15 mouse cellular contexts compared by ENCODE assay signal in genomic region chr7:27277191-27277590, GRCm38 (mm10). TPM values are rescaled to one million over a fixed set of nuclear protein-coding genes. Genes with fewer than 3 reads are reported as not detected.
DNase-seq lines count a peak whose midpoint lies in the region; ATAC-seq and TF ChIP-seq lines count a peak whose summit lies in the region.
"Had no signal": no experiment of that assay in that cellular context is flagged by ENCODE, and none has a peak within 500 bp of the region (broad histone marks: within the 10 kb centered on the region; RNA-seq: fewer than 3 reads in every experiment).

No protein-coding gene starts in this region.

- TF ChIP-seq POLR2A in bone marrow macrophage, adult 2 months (IDR thresholded peaks at IDR 0.05; ENCODE audit: borderline replicate concordance, low read depth, low read length) = no peak

- H3K4me2 ChIP-seq in hindbrain, postnatal 0 days (ENCODE audit: low read depth, low read length) = no peak overlapping the region
- H3K4me2 ChIP-seq in hindbrain, embryonic 13.5 days = no peak overlapping the region
- H3K4me2 ChIP-seq: kidney, embryonic 15.5 days had no signal

- H3K27me3 ChIP-seq in hindbrain, postnatal 0 days (ENCODE audit: insufficient read depth, low read length) = no peaks in the 10 kb centered on the region
- H3K27me3 ChIP-seq in hindbrain, embryonic 13.5 days = no peaks in the 10 kb centered on the region
- no peaks in the 10 kb centered on the region for H3K27me3 ChIP-seq in heart, embryonic 10.5 days (ENCODE audit: insufficient read depth, poor library complexity, severe bottlenecking)
- H3K27me3 ChIP-seq: kidney, embryonic 15.5 days had no signal

- TF ChIP-seq CTCF in hindbrain, postnatal 0 days (IDR thresholded peaks at IDR 0.05; ENCODE audit: low read depth) = peak; percentile 64
- TF ChIP-seq CTCF in bone marrow macrophage, adult 2 months (IDR thresholded peaks at IDR 0.05; ENCODE audit: low read depth, low read length) = 0 out of 2 replicates have a peak, but pooled peaks have one; percentile 48

- ATAC-seq in hindbrain, postnatal 0 days = no peak
- no peak for ATAC-seq in hindbrain, embryonic 13.5 days (ENCODE audit: low FRiP score)

- H3K9ac ChIP-seq in hindbrain, postnatal 0 days (replicated peaks; ENCODE audit: low read length) = no peak overlapping the region
- no peak overlapping the region for H3K9ac ChIP-seq in hindbrain, embryonic 13.5 days
- H3K9ac ChIP-seq: kidney, embryonic 15.5 days had no signal

- 91% methylated on average over 3 of the region's 3 CpGs for WGBS in hindbrain, postnatal 0 days
- WGBS in hindbrain, embryonic 13.5 days = 94% methylated on average over 3 of the region's 3 CpGs
- WGBS in heart, embryonic 10.5 days = 89% methylated on average over 3 of the region's 3 CpGs

- no peak overlapping the region for H3K27ac ChIP-seq in hindbrain, postnatal 0 days
- no peak overlapping the region for H3K27ac ChIP-seq in hindbrain, embryonic 13.5 days
- H3K27ac ChIP-seq in bone marrow macrophage, adult 2 months (ENCODE audit: insufficient read depth, low read depth, low read length) = no peak overlapping the region
- no peak overlapping the region for H3K27ac ChIP-seq in heart, embryonic 10.5 days
- H3K27ac ChIP-seq: kidney, embryonic 15.5 days had no signal

- H3K4me1 ChIP-seq in hindbrain, postnatal 0 days (ENCODE audit: insufficient read depth, low read length) = no peaks in the 10 kb centered on the region
- no peaks in the 10 kb centered on the region for H3K4me1 ChIP-seq in hindbrain, embryonic 13.5 days (replicated peaks)
- H3K4me1 ChIP-seq in bone marrow macrophage, adult 2 months (ENCODE audit: control insufficient read depth, insufficient read depth, low read length) = no peaks in the 10 kb centered on the region
- peaks cover 3% of the 10 kb centered on the region; the same call in 1 of the 2 replicates for H3K4me1 ChIP-seq in heart, embryonic 10.5 days

- H3K9me3 ChIP-seq in hindbrain, postnatal 0 days (ENCODE audit: low read length) = no peaks in the 10 kb centered on the region
- no peaks in the 10 kb centered on the region for H3K9me3 ChIP-seq in hindbrain, embryonic 13.5 days
- no peaks in the 10 kb centered on the region for H3K9me3 ChIP-seq in heart, embryonic 10.5 days
- H3K9me3 ChIP-seq: kidney, embryonic 15.5 days had no signal

- peaks cover 84% of the 10 kb centered on the region for H3K36me3 ChIP-seq in hindbrain, postnatal 0 days (ENCODE audit: insufficient read depth, low read length)
- peaks cover 90% of the 10 kb centered on the region for H3K36me3 ChIP-seq in hindbrain, embryonic 13.5 days
- H3K36me3 ChIP-seq in heart, embryonic 10.5 days = peaks cover 75% of the 10 kb centered on the region

- no peak overlapping the region for H3K4me3 ChIP-seq in hindbrain, postnatal 0 days (ENCODE audit: low read length)
- no peak overlapping the region for H3K4me3 ChIP-seq in hindbrain, embryonic 13.5 days
- no peak overlapping the region for H3K4me3 ChIP-seq in bone marrow macrophage, adult 2 months (ENCODE audit: insufficient read depth, low read length)
- H3K4me3 ChIP-seq in heart, embryonic 10.5 days = no peak overlapping the region
- H3K4me3 ChIP-seq: erythroblast, embryonic 14.5 days; kidney, embryonic 15.5 days; myocyte had no signal

- DNase-seq in hindbrain, postnatal 0 days (ENCODE audit: low spot score) = peak; percentile 21
- peak; percentile 23 for DNase-seq in thymus, postnatal 14 days
- no peak for DNase-seq in thymus, postnatal 25 days
- no peak for DNase-seq in testis, postnatal 14 days (ENCODE audit: low spot score)
- DNase-seq in adrenal gland, postnatal 4 days (ENCODE audit: low spot score in 2 of 2) = no peak
- no peak for DNase-seq in heart, embryonic 10.5 days (ENCODE audit: low spot score)
- DNase-seq: gastrocnemius, postnatal 14 days; heart, postnatal 14 days; lung, postnatal 10 days; retina, postnatal 1 day had no signal

RNA-seq across cellular contexts. Expression of gene Numbl, which starts 19.0 kb away (rescaled TPM):
- total RNA-seq in hindbrain, postnatal 0 days (2014; rRNA removed) = 140 and 161 TPM in 2 replicates
- polyA plus RNA-seq in hindbrain, postnatal 0 days (2015; fragmentation: Nextera tagmentation; extraction: Ambion mirVana) = 55.9 and 59.5 TPM in 2 replicates
- polyA plus RNA-seq in hindbrain, embryonic 13.5 days (2015; fragmentation: Nextera tagmentation; extraction: Ambion mirVana) = 48.4 and 49.6 TPM in 2 replicates
- polyA plus RNA-seq in bone marrow macrophage, adult 2 months (2012; ENCODE audit: insufficient read depth, insufficient read length, missing spikeins) = 6.2 and 7.6 TPM in 2 replicates
- total RNA-seq in adrenal gland, postnatal 4 days (2021) = 10 to 100 TPM; 21.0 to 21.1 TPM
- 7.0 and 9.6 TPM in 2 replicates for polyA plus RNA-seq in heart, embryonic 10.5 days (2016; fragmentation: Nextera tagmentation; extraction: Ambion mirVana)

RNA-seq across cellular contexts. Expression of gene Coq8b, which starts 44.4 kb away (rescaled TPM):
- total RNA-seq in hindbrain, postnatal 0 days (2014; rRNA removed) = 26.5 and 27.6 TPM in 2 replicates
- polyA plus RNA-seq in hindbrain, postnatal 0 days (2015; fragmentation: Nextera tagmentation; extraction: Ambion mirVana) = 16.7 and 20.4 TPM in 2 replicates
- polyA plus RNA-seq in hindbrain, embryonic 13.5 days (2015; fragmentation: Nextera tagmentation; extraction: Ambion mirVana) = 23.8 and 24.9 TPM in 2 replicates
- polyA plus RNA-seq in bone marrow macrophage, adult 2 months (2012; ENCODE audit: insufficient read depth, insufficient read length, missing spikeins) = 21.7 and 22.6 TPM in 2 replicates
- total RNA-seq in adrenal gland, postnatal 4 days (2021) = 10 to 100 TPM; 37.1 to 42.0 TPM
- polyA plus RNA-seq in heart, embryonic 10.5 days (2016; fragmentation: Nextera tagmentation; extraction: Ambion mirVana) = 12.3 and 13.9 TPM in 2 replicates

RNA-seq across cellular contexts. Expression of gene Itpkc, which starts 48.7 kb away (rescaled TPM):
- 14.3 and 18.8 TPM in 2 replicates for total RNA-seq in hindbrain, postnatal 0 days (2014; rRNA removed)
- polyA plus RNA-seq in hindbrain, postnatal 0 days (2015; fragmentation: Nextera tagmentation; extraction: Ambion mirVana) = 3.3 and 4.0 TPM in 2 replicates
- polyA plus RNA-seq in hindbrain, embryonic 13.5 days (2015; fragmentation: Nextera tagmentation; extraction: Ambion mirVana) = 6.1 and 6.5 TPM in 2 replicates
- 6.1 and 7.1 TPM in 2 replicates for polyA plus RNA-seq in bone marrow macrophage, adult 2 months (2012; ENCODE audit: insufficient read depth, insufficient read length, missing spikeins)
- total RNA-seq in adrenal gland, postnatal 4 days (2021) = 10 to 100 TPM; 12.7 to 14.4 TPM
- polyA plus RNA-seq in heart, embryonic 10.5 days (2016; fragmentation: Nextera tagmentation; extraction: Ambion mirVana) = 3.4 and 5.0 TPM in 2 replicates

Comparison
In these comparisons a context has a peak if more than half of its experiments do, and no peak if none do; other contexts are left out.
1. DNase-seq: peak in hindbrain, postnatal 0 days (single experiment) and thymus, postnatal 14 days (single experiment); none in thymus, postnatal 25 days (single experiment), testis, postnatal 14 days (single experiment), adrenal gland, postnatal 4 days (0 of 2) and heart, embryonic 10.5 days (single experiment).